Mouse (Mus musculus): Measurements from ENCODE around the gene Ntpcr.

Gene Ntpcr

GRCm38 (mm10) chr8:125782161-125782560 lies 52.4 kb downstream of the Ntpcr start:
- no peaks in the 10 kb centered on the region for H3K36me3 ChIP-seq (ENCODE audit: insufficient read depth, low read length)
- TF ChIP-seq POU5F1 (IDR thresholded peaks at IDR 0.05; ENCODE audit: borderline replicate concordance, low read length) (no peak), CTCF (conservative IDR thresholded peaks at IDR 0.05; ENCODE audit: low read length) (no peak), NANOG (IDR thresholded peaks at IDR 0.05; ENCODE audit: borderline replicate concordance, low read length) (no peak)
- no peak overlapping the region for H3K4me3 ChIP-seq (replicated peaks; ENCODE audit: low read length)
- H3K4me1 ChIP-seq (replicated peaks; ENCODE audit: low read depth, low read length), result peaks cover 16% of the 10 kb centered on the region
- H3K9me3 ChIP-seq (ENCODE audit: low read length), result peaks cover 13% of the 10 kb centered on the region
- H3K27me3 ChIP-seq (ENCODE audit: insufficient read depth, low read length), result 0 out of 2 replicates have a peak, but pooled peaks cover 7% of the 10 kb centered on the region

- no peak for TF ChIP-seq POU5F1 (IDR thresholded peaks at IDR 0.05; ENCODE audit: borderline replicate concordance, low read length)
- TF ChIP-seq CTCF (conservative IDR thresholded peaks at IDR 0.05; ENCODE audit: low read length), result no peak
- no peak for TF ChIP-seq NANOG (IDR thresholded peaks at IDR 0.05; ENCODE audit: borderline replicate concordance, low read length)
- H3K4me1 ChIP-seq (replicated peaks; ENCODE audit: low read depth, low read length), result peaks cover 10% of the 10 kb centered on the region
- peaks cover 13% of the 10 kb centered on the region for H3K9me3 ChIP-seq (ENCODE audit: low read length)
- peaks cover 17% of the 10 kb centered on the region for H3K27me3 ChIP-seq (ENCODE audit: insufficient read depth, low read length)
- H3K36me3 ChIP-seq (ENCODE audit: insufficient read depth, low read length), result no peaks in the 10 kb centered on the region
- no peak overlapping the region for H3K4me3 ChIP-seq (replicated peaks; ENCODE audit: low read length)
Observed at GRCm38 (mm10) chr8:125786886-125787285, 57.1 kb downstream of the Ntpcr start.

GRCm38 (mm10) chr8:125792816-125793455 lies 63.2 kb downstream of the Ntpcr start:
- TF ChIP-seq POU5F1 (IDR thresholded peaks at IDR 0.05; ENCODE audit: borderline replicate concordance, low read length), result no peak
- TF ChIP-seq CTCF (conservative IDR thresholded peaks at IDR 0.05; ENCODE audit: low read length), result no peak
- no peak for TF ChIP-seq NANOG (IDR thresholded peaks at IDR 0.05; ENCODE audit: borderline replicate concordance, low read length)
- H3K9me3 ChIP-seq (ENCODE audit: low read length), result no peaks in the 10 kb centered on the region
- peaks cover 15% of the 10 kb centered on the region for H3K27me3 ChIP-seq (ENCODE audit: insufficient read depth, low read length)
- peaks cover 4% of the 10 kb centered on the region for H3K4me1 ChIP-seq (replicated peaks; ENCODE audit: low read depth, low read length)
- no peak overlapping the region for H3K4me3 ChIP-seq (replicated peaks; ENCODE audit: low read length)
- no peaks in the 10 kb centered on the region for H3K36me3 ChIP-seq (ENCODE audit: insufficient read depth, low read length)

DNA sequence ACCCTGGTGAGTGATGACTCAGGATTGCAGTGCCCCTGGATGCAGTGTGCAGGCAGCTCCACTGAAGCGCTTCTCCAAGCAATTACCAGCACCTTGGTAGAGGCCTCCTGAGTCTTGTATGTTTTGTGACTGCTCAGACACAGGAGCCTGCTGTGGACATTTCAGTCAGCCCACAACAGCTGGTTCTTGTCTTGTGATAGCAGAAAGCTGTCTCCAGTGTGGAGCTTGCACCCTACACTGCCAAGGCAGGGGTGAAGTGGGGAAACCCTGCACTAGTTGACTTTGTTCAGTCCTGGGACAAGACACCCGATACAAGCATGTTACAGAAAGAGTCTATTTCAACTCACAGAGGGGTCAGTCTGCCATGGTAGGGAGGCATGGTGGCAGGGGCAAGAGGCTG lies 65.6 kb downstream of the Ntpcr start:
- no peak overlapping the region for H3K4me3 ChIP-seq (replicated peaks; ENCODE audit: low read length)
- no peaks in the 10 kb centered on the region for H3K9me3 ChIP-seq (ENCODE audit: low read length)
- no peaks in the 10 kb centered on the region for H3K4me1 ChIP-seq (replicated peaks; ENCODE audit: low read depth, low read length)
- peaks cover 11% of the 10 kb centered on the region; the same call in 1 of the 2 replicates for H3K27me3 ChIP-seq (ENCODE audit: insufficient read depth, low read length)
- H3K36me3 ChIP-seq (ENCODE audit: insufficient read depth, low read length), result no peaks in the 10 kb centered on the region
- TF ChIP-seq CTCF (conservative IDR thresholded peaks at IDR 0.05; ENCODE audit: low read length) (no peak), POU5F1 (IDR thresholded peaks at IDR 0.05; ENCODE audit: borderline replicate concordance, low read length) (no peak)

DNA sequence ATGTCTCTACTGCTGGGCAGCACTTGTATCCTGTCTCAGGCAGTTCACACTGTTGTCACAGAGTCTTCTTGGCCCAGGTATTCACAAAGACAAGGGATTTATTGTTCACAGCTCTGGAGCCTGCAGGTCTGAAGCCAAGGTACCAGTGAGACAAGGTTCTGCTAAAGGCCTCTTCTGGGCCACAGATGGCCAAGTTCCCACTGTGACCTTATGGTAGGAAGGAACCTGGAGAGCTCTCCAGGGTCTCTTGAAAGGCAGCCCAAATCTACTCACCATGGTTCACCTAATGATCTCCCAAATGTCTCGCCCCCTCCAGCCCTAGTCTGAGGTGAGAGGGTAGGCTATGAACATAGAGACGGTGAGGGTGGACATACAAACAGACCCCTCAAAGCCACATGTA lies 67.2 kb downstream of the Ntpcr start:
- no peak overlapping the region for H3K4me3 ChIP-seq (replicated peaks; ENCODE audit: low read length)
- H3K4me1 ChIP-seq (replicated peaks; ENCODE audit: low read depth, low read length), result no peaks in the 10 kb centered on the region
- TF ChIP-seq POU5F1 (IDR thresholded peaks at IDR 0.05; ENCODE audit: borderline replicate concordance, low read length) (no peak), NANOG (IDR thresholded peaks at IDR 0.05; ENCODE audit: borderline replicate concordance, low read length) (no peak), CTCF (conservative IDR thresholded peaks at IDR 0.05; ENCODE audit: low read length) (no peak)
- H3K27me3 ChIP-seq (ENCODE audit: insufficient read depth, low read length), result peaks cover 7% of the 10 kb centered on the region; the same call in 1 of the 2 replicates
- H3K9me3 ChIP-seq (ENCODE audit: low read length), result no peaks in the 10 kb centered on the region
- no peaks in the 10 kb centered on the region for H3K36me3 ChIP-seq (ENCODE audit: insufficient read depth, low read length)

All from E14TG2a.4 (cell line).